In the genomic region with DNA sequence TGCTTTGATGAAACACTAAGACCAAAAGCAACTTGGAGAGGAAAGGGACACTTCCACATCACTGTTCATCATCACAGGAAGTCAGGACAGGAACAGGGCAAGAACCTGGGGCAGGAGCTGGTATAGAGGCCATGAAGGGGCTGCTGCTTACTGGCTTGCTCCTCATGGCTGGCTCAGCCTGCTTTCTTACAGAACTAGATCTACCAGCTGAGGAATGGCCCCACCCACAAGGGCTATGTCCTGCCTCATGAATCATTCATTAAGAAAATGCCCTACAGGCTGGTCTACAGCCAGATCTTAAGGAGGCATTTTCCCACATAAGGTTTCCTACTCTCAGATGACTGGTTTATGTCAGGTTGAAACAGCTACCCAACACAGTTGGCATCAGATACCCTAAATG, we compare ENCODE assay signal across 12 mouse cellular contexts.
DNase-seq lines count a peak whose midpoint lies in the region; ATAC-seq lines count a peak whose summit lies in the region.
"Had no signal": no experiment of that assay in that cellular context is flagged by ENCODE, and none has a peak within 500 bp of the region (broad histone marks: within the 10 kb centered on the region; RNA-seq: fewer than 3 reads in every experiment).

No protein-coding gene starts in this region.

- no peaks in the 10 kb centered on the region for H3K9me3 ChIP-seq in kidney, embryonic 15.5 days (replicated peaks)
- H3K9me3 ChIP-seq: forebrain, embryonic 12.5 days had no signal

- no peak overlapping the region for H3K4me2 ChIP-seq in kidney, embryonic 15.5 days
- H3K4me2 ChIP-seq: forebrain, embryonic 12.5 days; liver, embryonic 11.5 days had no signal

- peak; percentile 74; the same call in 1 of the 2 replicates for ATAC-seq in kidney, embryonic 15.5 days (replicated peaks; ENCODE audit: low FRiP score)
- ATAC-seq in monocyte, adult 5-6 weeks (replicated peaks; ENCODE audit: insufficient number of reproducible peaks, low FRiP score, low TSS enrichment, poor library complexity, severe bottlenecking) = no peak
- ATAC-seq: hindbrain, postnatal 0 days had no signal

- no peak overlapping the region for H3K9ac ChIP-seq in kidney, embryonic 15.5 days
- H3K9ac ChIP-seq: forebrain, embryonic 12.5 days had no signal

- H3K27me3 ChIP-seq in kidney, embryonic 15.5 days = no peaks in the 10 kb centered on the region
- H3K27me3 ChIP-seq: forebrain, embryonic 12.5 days had no signal

- peaks cover 27% of the 10 kb centered on the region; the same call in 1 of the 2 replicates for H3K36me3 ChIP-seq in kidney, embryonic 15.5 days
- H3K36me3 ChIP-seq: forebrain, embryonic 12.5 days had no signal

- peaks cover 3% of the 10 kb centered on the region; the same call in 1 of the 2 replicates for H3K4me1 ChIP-seq in kidney, embryonic 15.5 days

- H3K27ac ChIP-seq in kidney, embryonic 15.5 days = peak overlapping the region; percentile 20; the same call in 1 of the 2 replicates
- H3K27ac ChIP-seq: forebrain, embryonic 12.5 days; hindbrain, postnatal 0 days had no signal

- no peak overlapping the region for H3K4me3 ChIP-seq in kidney, embryonic 15.5 days (replicated peaks)
- H3K4me3 ChIP-seq: forebrain, embryonic 12.5 days had no signal

- DNase-seq in adrenal gland, adult 2 months = peak; percentile 5
- DNase-seq in adrenal gland, postnatal 10 days = no peak
- peak; percentile 23 to 47 for DNase-seq in urinary bladder, adult 18-20 months (ENCODE audit: low spot score in 2 of 2)
- DNase-seq in urinary bladder, adult 2 months (ENCODE audit: low spot score) = no peak
- DNase-seq in left cerebral cortex, adult 11 months (ENCODE audit: low spot score) = no peak
- DNase-seq in heart, postnatal 4 days = no peak
- DNase-seq: cerebellum, adult 18-20 months had no signal

Comparison
In these comparisons a context has a peak if more than half of its experiments do, and no peak if none do; other contexts are left out.
1. DNase-seq: peak in adrenal gland, adult 2 months (single experiment) and urinary bladder, adult 18-20 months (2 of 2); none in adrenal gland, postnatal 10 days (single experiment), urinary bladder, adult 2 months (single experiment), left cerebral cortex, adult 11 months (single experiment) and heart, postnatal 4 days (single experiment).